Mouse (Mus musculus) spleen, adult 2 months (tissue): Measurements from ENCODE around the gene A030005K14Rik.

Experiments
- CTCF ChIP-seq: fragments of 200-500 bp; IDR thresholded peaks from 2 replicates; pipeline ENCODE4 v1.5.1; 2011; ENCODE audit warnings: mild to moderate bottlenecking, inconsistent platforms; ENCODE audit not compliant: insufficient read depth, insufficient read length, insufficient replicate concordance; ENCODE audit errors: extremely low read depth
- POLR2A ChIP-seq: fragments of 200-500 bp; IDR thresholded peaks from 2 replicates; pipeline ENCODE4 v1.6.1; 2011; ENCODE audit warnings: low read depth, low read length, inconsistent platforms

- TF ChIP-seq CTCF (no peak), POLR2A (no peak)
Measured at GRCm38 (mm10) chr1:83015329-83015879, 43.8 kb downstream of the A030005K14Rik start.
